Mouse (Mus musculus) CH12.LX (cell line): Measurements from ENCODE around the gene Ttc7b.

Experiments used
- MXI1 ChIP-seq: IDR thresholded peaks from 2 replicates; pipeline ENCODE4 v1.6.1; 2011; ENCODE audit warnings: mild to moderate bottlenecking, low read depth, low read length, improper control_type of control experiment
- POLR2A ChIP-seq: IDR thresholded peaks from 2 replicates; pipeline ENCODE4 v1.6.1; 2011; ENCODE audit warnings: low read depth, mild to moderate bottlenecking, improper control_type of control experiment, low read length

GRCm38 (mm10) chr12:100444671-100445165, 75.9 kb downstream of the Ttc7b start:
- no peak for TF ChIP-seq MXI1
- TF ChIP-seq POLR2A: no peak
